Mouse (Mus musculus) midbrain, embryonic 12.5 days (tissue): ENCODE measurements at regions not wholly inside any gene's neighbourhood (a gene's known extent, or its start where the extent isn't known, plus 50 kb on each side); places are given as distances from the start of the nearest gene placed in this dataset.

Experiments used
- ATAC-seq: fragments of 200-750 bp; cut with Nextera tagmentation; 2 replicates; pipeline ENCODE4 v1.8.0; 2017; ENCODE audit warnings: low read depth, moderate TSS enrichment, moderate library complexity; ENCODE audit not compliant: low FRiP score
- H3K27ac ChIP-seq: fragments of 300-500 bp; sonication (generic); replicated peaks from 2 replicates; pipeline ENCODE4 v1.5.1; 2016; ENCODE audit warnings: mild to moderate bottlenecking
- H3K27me3 ChIP-seq: fragments of 300-500 bp; sonication (generic); 2 replicates; pipeline ENCODE4 v1.6.1; 2016; ENCODE audit warnings: mild to moderate bottlenecking
- H3K36me3 ChIP-seq: fragments of 300-500 bp; sonication (generic); 2 replicates; pipeline ENCODE4 v1.6.1; 2016
- H3K4me1 ChIP-seq: fragments of 300-500 bp; sonication (generic); 2 replicates; pipeline ENCODE4 v1.6.1; 2016
- H3K4me2 ChIP-seq: fragments of 300-500 bp; sonication (generic); replicated peaks from 2 replicates; pipeline ENCODE4 v1.6.1; 2016; ENCODE audit warnings: mild to moderate bottlenecking, moderate library complexity
- H3K4me3 ChIP-seq: fragments of 300-500 bp; sonication (generic); 2 replicates; pipeline ENCODE4 v1.5.1; 2016; ENCODE audit warnings: mild to moderate bottlenecking
- H3K9ac ChIP-seq: fragments of 300-500 bp; sonication (generic); replicated peaks from 2 replicates; pipeline ENCODE4 v1.6.1; 2016; ENCODE audit warnings: mild to moderate bottlenecking, moderate library complexity
- H3K9me3 ChIP-seq: fragments of 300-500 bp; sonication (generic); 2 replicates; pipeline ENCODE4 v1.6.1; 2016; ENCODE audit warnings: mild to moderate bottlenecking
- WGBS: fragments of 180-500 bp; shearing (Covaris S2); methylation state at CpG from one replicate; pipeline ENCODE4 v1.1.7; 2016; 5-methylcytosine and 5-hydroxymethylcytosine counted together

GRCm38 (mm10) chr17:64505956-64506355 lies 94.6 kb upstream of the Man2a1 start:
- H3K9me3 ChIP-seq = no peaks in the 10 kb centered on the region
- WGBS = 85% methylated on average over 2 of the region's 2 CpGs
- no peak for ATAC-seq
- H3K27me3 ChIP-seq = no peaks in the 10 kb centered on the region
- no peak overlapping the region for H3K9ac ChIP-seq
- H3K27ac ChIP-seq = no peak overlapping the region
- no peak overlapping the region for H3K4me2 ChIP-seq
- no peak overlapping the region for H3K4me3 ChIP-seq
- H3K36me3 ChIP-seq = no peaks in the 10 kb centered on the region
- no peaks in the 10 kb centered on the region for H3K4me1 ChIP-seq

GRCm38 (mm10) chr17:64511139-64511779 lies 89.3 kb upstream of the Man2a1 start:
- WGBS = 78% methylated on average over 3 of the region's 3 CpGs
- Histone ChIP-seq H3K9me3 (no peaks in the 10 kb centered on the region), H3K4me1 (no peaks in the 10 kb centered on the region), H3K36me3 (no peaks in the 10 kb centered on the region), H3K4me2 (no peak overlapping the region), H3K27me3 (no peaks in the 10 kb centered on the region), H3K27ac (no peak overlapping the region), H3K4me3 (no peak overlapping the region), H3K9ac (no peak overlapping the region)
- ATAC-seq = no peak

- WGBS = 77% methylated on average over 8 of the region's 8 CpGs
- Histone ChIP-seq H3K4me1 (no peaks in the 10 kb centered on the region), H3K36me3 (no peaks in the 10 kb centered on the region), H3K27ac (no peak overlapping the region), H3K4me3 (no peak overlapping the region), H3K27me3 (no peaks in the 10 kb centered on the region), H3K9me3 (no peaks in the 10 kb centered on the region), H3K4me2 (no peak overlapping the region), H3K9ac (no peak overlapping the region)
- ATAC-seq = no peak
Measured at GRCm38 (mm10) chr17:64522213-64522612, 78.3 kb upstream of the Man2a1 start.

- Histone ChIP-seq H3K27ac (no peak overlapping the region), H3K9ac (no peak overlapping the region), H3K27me3 (no peaks in the 10 kb centered on the region), H3K4me3 (no peak overlapping the region), H3K36me3 (no peaks in the 10 kb centered on the region), H3K4me2 (no peak overlapping the region), H3K9me3 (no peaks in the 10 kb centered on the region), H3K4me1 (no peaks in the 10 kb centered on the region)
- WGBS = 91% methylated on average over 8 of the region's 8 CpGs
- no peak for ATAC-seq
Measured at GRCm38 (mm10) chr17:64523899-64524298, 76.6 kb upstream of the Man2a1 start.

- no peak for ATAC-seq
- Histone ChIP-seq H3K27ac (no peak overlapping the region), H3K9ac (no peak overlapping the region), H3K27me3 (no peaks in the 10 kb centered on the region), H3K9me3 (no peaks in the 10 kb centered on the region), H3K4me1 (no peaks in the 10 kb centered on the region), H3K4me2 (no peak overlapping the region), H3K4me3 (no peak overlapping the region), H3K36me3 (no peaks in the 10 kb centered on the region)
- WGBS = 89% methylated on average over 7 of the region's 7 CpGs
Measured at GRCm38 (mm10) chr17:64527817-64528216, 72.7 kb upstream of the Man2a1 start.

- Histone ChIP-seq H3K27ac (no peak overlapping the region), H3K4me2 (no peak overlapping the region), H3K4me1 (no peaks in the 10 kb centered on the region), H3K36me3 (no peaks in the 10 kb centered on the region), H3K4me3 (no peak overlapping the region), H3K9me3 (no peaks in the 10 kb centered on the region), H3K9ac (no peak overlapping the region), H3K27me3 (no peaks in the 10 kb centered on the region)
- ATAC-seq = no peak
- WGBS = 88% methylated on average over 7 of the region's 7 CpGs
Measured at GRCm38 (mm10) chr17:64528476-64528875, 72.1 kb upstream of the Man2a1 start.

- ATAC-seq = no peak
- H3K4me3 ChIP-seq = no peak overlapping the region
- H3K4me2 ChIP-seq = no peak overlapping the region
- no peaks in the 10 kb centered on the region for H3K36me3 ChIP-seq
- H3K9me3 ChIP-seq = no peaks in the 10 kb centered on the region
- no peaks in the 10 kb centered on the region for H3K27me3 ChIP-seq
- no peak overlapping the region for H3K9ac ChIP-seq
- H3K4me1 ChIP-seq = no peaks in the 10 kb centered on the region
- 86% methylated on average over 14 of the region's 14 CpGs for WGBS
- no peak overlapping the region for H3K27ac ChIP-seq
Measured at GRCm38 (mm10) chr17:64529296-64529994, 71.1 kb upstream of the Man2a1 start.

- H3K4me2 ChIP-seq = no peak overlapping the region
- H3K36me3 ChIP-seq = no peaks in the 10 kb centered on the region
- H3K9me3 ChIP-seq = no peaks in the 10 kb centered on the region
- no peaks in the 10 kb centered on the region for H3K4me1 ChIP-seq
- no peaks in the 10 kb centered on the region for H3K27me3 ChIP-seq
- no peak overlapping the region for H3K4me3 ChIP-seq
- H3K9ac ChIP-seq = no peak overlapping the region
- ATAC-seq = no peak
- H3K27ac ChIP-seq = no peak overlapping the region
- 81% methylated on average over 7 of the region's 7 CpGs for WGBS
Measured at GRCm38 (mm10) chr17:64531150-64531549, 69.4 kb upstream of the Man2a1 start.

- ATAC-seq = no peak
- 83% methylated on average over 4 of the region's 4 CpGs for WGBS
- H3K4me1 ChIP-seq = peaks cover 14% of the 10 kb centered on the region
- no peak overlapping the region for H3K9ac ChIP-seq
- H3K9me3 ChIP-seq = no peaks in the 10 kb centered on the region
- no peak overlapping the region for H3K4me2 ChIP-seq
- H3K27ac ChIP-seq = no peak overlapping the region
- H3K4me3 ChIP-seq = no peak overlapping the region
- no peaks in the 10 kb centered on the region for H3K27me3 ChIP-seq
- H3K36me3 ChIP-seq = no peaks in the 10 kb centered on the region
Measured at GRCm38 (mm10) chr17:64534323-64534722, 66.2 kb upstream of the Man2a1 start.

GRCm38 (mm10) chr17:64538520-64538953 lies 62.0 kb upstream of the Man2a1 start:
- no peaks in the 10 kb centered on the region for H3K36me3 ChIP-seq
- no peaks in the 10 kb centered on the region for H3K27me3 ChIP-seq
- ATAC-seq = peak; percentile 85
- WGBS = 9% methylated on average over 10 of the region's 10 CpGs
- peak overlapping the region; percentile 43 for H3K4me2 ChIP-seq
- H3K9ac ChIP-seq = no peak overlapping the region
- no peaks in the 10 kb centered on the region for H3K9me3 ChIP-seq
- H3K4me1 ChIP-seq = peaks cover 15% of the 10 kb centered on the region
- peak overlapping the region; percentile 63 for H3K27ac ChIP-seq
- peak overlapping the region; percentile 14; the same call in 1 of the 2 replicates for H3K4me3 ChIP-seq

GRCm38 (mm10) chr17:64540411-64540810 lies 60.1 kb upstream of the Man2a1 start:
- Histone ChIP-seq H3K27me3 (no peaks in the 10 kb centered on the region), H3K4me3 (no peak overlapping the region), H3K36me3 (no peaks in the 10 kb centered on the region), H3K9me3 (no peaks in the 10 kb centered on the region), H3K9ac (no peak overlapping the region), H3K27ac (no peak overlapping the region), H3K4me1 (peaks cover 15% of the 10 kb centered on the region), H3K4me2 (no peak overlapping the region)
- WGBS = 62% methylated on average over 8 of the region's 8 CpGs
- ATAC-seq = peak; percentile 41

- 0 out of 2 replicates have a peak, but pooled peaks have one; percentile 47 for ATAC-seq
Measured at GRCm38 (mm10) chr17:64548536-64548935, 52.0 kb upstream of the Man2a1 start.

More at GRCm38 (mm10) chr17:64548536-64548935, 52.0 kb upstream of the Man2a1 start:
- 58% methylated on average over 7 of the region's 7 CpGs for WGBS
- no peaks in the 10 kb centered on the region for H3K36me3 ChIP-seq
- no peak overlapping the region for H3K9ac ChIP-seq
- no peak overlapping the region for H3K4me3 ChIP-seq
- no peak overlapping the region for H3K4me2 ChIP-seq
- no peak overlapping the region for H3K27ac ChIP-seq
- H3K4me1 ChIP-seq = 0 out of 2 replicates have a peak, but pooled peaks cover 4% of the 10 kb centered on the region
- 0 out of 2 replicates have a peak, but pooled peaks cover 2% of the 10 kb centered on the region for H3K27me3 ChIP-seq
- H3K9me3 ChIP-seq = no peaks in the 10 kb centered on the region
